Mouse (Mus musculus) liver, embryonic 14.5 days (tissue): ENCODE data around the gene Slc25a39.

ENCODE experiments used
- CTCF ChIP-seq: IDR thresholded peaks from 2 replicates; pipeline ENCODE4 v1.5.1; 2016; ENCODE audit warnings: antibody characterized with exemption, low read depth, control low read depth
- EP300 ChIP-seq: IDR thresholded peaks from 2 replicates; pipeline ENCODE4 v1.6.1; 2016; ENCODE audit warnings: antibody characterized with exemption, low read depth

DNA sequence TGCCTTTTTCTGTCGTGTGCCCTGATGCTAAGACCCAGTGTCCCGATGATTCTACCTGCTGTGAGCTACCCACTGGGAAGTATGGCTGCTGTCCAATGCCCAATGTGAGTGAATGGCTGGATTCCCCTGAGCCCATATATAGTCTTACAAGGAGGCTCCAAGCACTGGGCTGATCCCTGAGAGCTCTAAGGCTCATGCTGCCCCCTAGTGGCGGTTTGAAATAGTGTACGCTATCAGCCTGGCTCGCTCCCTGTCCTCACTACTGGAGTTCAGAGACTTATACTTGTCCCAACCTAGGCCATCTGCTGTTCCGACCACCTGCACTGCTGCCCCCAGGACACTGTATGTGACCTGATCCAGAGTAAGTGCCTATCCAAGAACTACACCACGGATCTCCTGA lies 26.7 kb upstream of the Slc25a39 start:
- TF ChIP-seq CTCF (peak; percentile 98), EP300 (no peak)
